Mouse (Mus musculus): ENCODE data around the gene Cyb5b. TPM values are rescaled to one million over a fixed set of nuclear protein-coding genes. Genes with fewer than 3 reads are reported as not detected.

Gene Cyb5b
- 69.8 TPM for polyA plus RNA-seq (2017; shearing (Covaris generic))

DNA sequence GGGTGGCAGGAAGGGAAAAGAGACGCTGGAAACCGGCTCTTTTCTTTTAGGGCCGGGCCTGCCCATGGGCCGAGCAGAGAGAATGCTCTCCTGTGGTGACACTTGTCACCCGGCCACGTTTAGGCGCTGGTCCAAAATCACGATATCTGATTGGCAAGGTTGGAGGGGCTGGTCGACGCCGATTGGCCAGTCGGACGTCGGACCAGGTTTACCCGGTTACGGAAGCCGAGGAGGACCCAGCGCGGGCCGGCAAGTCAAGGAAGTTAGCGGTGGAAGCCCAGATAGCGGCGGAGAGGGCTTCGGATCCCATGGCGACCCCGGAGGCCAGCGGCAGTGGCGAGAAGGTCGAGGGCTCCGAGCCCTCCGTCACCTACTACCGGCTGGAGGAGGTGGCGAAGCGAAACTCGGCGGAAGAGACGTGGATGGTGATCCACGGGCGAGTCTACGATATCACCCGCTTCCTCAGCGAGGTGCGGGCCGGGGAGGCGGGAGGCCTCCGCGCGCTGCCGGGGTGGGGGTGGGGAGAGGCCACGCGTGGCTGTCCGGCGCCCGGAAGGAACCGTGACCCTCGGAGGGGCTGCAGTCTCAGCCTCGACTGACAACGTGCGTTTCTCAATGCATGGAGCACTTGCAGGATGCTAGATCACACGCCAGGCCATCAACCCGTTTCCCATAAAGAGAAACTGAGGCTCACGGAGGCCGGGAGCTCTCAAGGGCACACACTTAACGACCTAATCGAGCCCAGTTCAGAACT lies at the start of gene Cyb5b:
Cyb5b (plus strand) TSS at position 237 of the 754 bp plus-strand sequence.

Other genes starting within 250 kb of the Cyb5b start
- gene Sntb2, start 214.9 kb upstream of the Cyb5b start, polyA plus RNA-seq (2017; shearing (Covaris generic)) = 9.1 TPM
- gene Vps4a, start 119.4 kb upstream of the Cyb5b start, polyA plus RNA-seq (2017; shearing (Covaris generic)) = 70.0 TPM
- gene Pdf, start 102.0 kb upstream of the Cyb5b start, polyA plus RNA-seq (2017; shearing (Covaris generic)) = 16.5 TPM
- gene Cog8, start 94.0 kb upstream of the Cyb5b start, polyA plus RNA-seq (2017; shearing (Covaris generic)) = 74.1 TPM
- gene Nip7, start 93.8 kb upstream of the Cyb5b start, polyA plus RNA-seq (2017; shearing (Covaris generic)) = 82.4 TPM
- gene Tmed6, start 85.0 kb upstream of the Cyb5b start, polyA plus RNA-seq (2017; shearing (Covaris generic)) = not detected
- 28.7 TPM for gene Terf2, start 54.1 kb upstream of the Cyb5b start, polyA plus RNA-seq (2017; shearing (Covaris generic))
- gene Nfat5, start 142.8 kb downstream of the Cyb5b start, polyA plus RNA-seq (2017; shearing (Covaris generic)) = 23.4 TPM